Mouse (Mus musculus): ENCODE results near the gene Atf6b. TPM values are rescaled to one million over a fixed set of nuclear protein-coding genes. Genes with fewer than 3 reads are reported as not detected.
A peak's percentile ranks its signal among the peaks of the same experiment; 100 is the strongest.

Atf6b gene
- polyA plus RNA-seq, 1 experiment: 38.3 TPM

DNA sequence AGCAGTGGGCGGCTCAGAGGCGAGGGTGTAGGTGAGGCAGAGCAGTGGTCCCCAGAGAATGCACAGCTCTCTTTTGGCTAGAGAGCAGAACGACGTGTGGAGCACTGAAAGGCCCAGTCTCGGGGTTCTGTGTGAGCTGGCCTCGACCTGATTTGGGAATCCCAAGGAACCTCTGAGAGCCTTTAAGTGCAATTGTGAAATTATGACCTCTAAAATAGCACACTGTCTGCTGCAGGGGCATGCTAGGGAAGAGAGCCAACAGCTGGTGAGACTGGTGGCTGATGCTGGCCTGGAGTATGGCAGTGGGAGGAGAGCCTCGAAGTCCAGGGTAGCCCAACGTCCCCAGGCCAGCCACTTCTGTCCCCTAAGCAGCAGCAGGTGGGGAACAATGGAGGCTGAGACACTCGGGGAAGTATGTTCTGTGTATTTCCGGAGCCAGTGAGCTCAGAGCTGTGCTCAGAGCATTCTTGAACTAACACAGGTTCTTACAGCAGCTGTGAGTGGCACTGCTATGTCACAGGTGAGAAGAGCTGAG, 36.8 kb downstream of the Atf6b start:
- Histone ChIP-seq H3K36me3 (ENCODE audit: control insufficient read depth, insufficient read depth) (no peaks in the 10 kb centered on the region), H3K27me3 (ENCODE audit: control insufficient read depth, insufficient read depth, insufficient read length) (peaks cover 32% of the 10 kb centered on the region), H3K79me2 (ENCODE audit: control insufficient read depth, insufficient read depth) (no peaks in the 10 kb centered on the region), H3K4me3 (ENCODE audit: insufficient read depth, poor library complexity, severe bottlenecking) (no peak overlapping the region), H3K79me3 (ENCODE audit: low read depth) (no peaks in the 10 kb centered on the region), H3ac (ENCODE audit: control insufficient read depth, insufficient read length, low read depth) (no peak overlapping the region)
- no peak for TF ChIP-seq CEBPB (IDR thresholded peaks at IDR 0.05; ENCODE audit: low read depth)
- TF ChIP-seq MYOG (IDR thresholded peaks at IDR 0.05; ENCODE audit: control insufficient read depth, extremely low read depth, insufficient read length): no peak
- no peak for TF ChIP-seq USF1 (IDR thresholded peaks at IDR 0.05; ENCODE audit: low read depth)
- no peak for TF ChIP-seq FOSL1 (IDR thresholded peaks at IDR 0.05; ENCODE audit: insufficient read depth, low read length, poor library complexity, severe bottlenecking)
- no peak for TF ChIP-seq MAX (IDR thresholded peaks at IDR 0.05)
- TF ChIP-seq CTCF (IDR thresholded peaks at IDR 0.05; ENCODE audit: control insufficient read depth, insufficient read depth, insufficient read length): no peak
- no peak for TF ChIP-seq MYOD1 (IDR thresholded peaks at IDR 0.05; ENCODE audit: control insufficient read depth, insufficient read length, low read depth)

GRCm38 (mm10) chr17:34684253-34684893, 37.4 kb downstream of the Atf6b start:
- H3ac ChIP-seq (ENCODE audit: control insufficient read depth, insufficient read length, low read depth): no peak overlapping the region
- no peak overlapping the region for H3K4me3 ChIP-seq (ENCODE audit: insufficient read depth, poor library complexity, severe bottlenecking)
- TF ChIP-seq CEBPB (IDR thresholded peaks at IDR 0.05; ENCODE audit: low read depth) (peak; percentile 20), MYOD1 (IDR thresholded peaks at IDR 0.05; ENCODE audit: control insufficient read depth, insufficient read length, low read depth) (no peak)
- H3K27me3 ChIP-seq (ENCODE audit: control insufficient read depth, insufficient read depth, insufficient read length): peaks cover 31% of the 10 kb centered on the region
- no peaks in the 10 kb centered on the region for H3K36me3 ChIP-seq (ENCODE audit: control insufficient read depth, insufficient read depth)
- no peaks in the 10 kb centered on the region for H3K79me2 ChIP-seq (ENCODE audit: control insufficient read depth, insufficient read depth)
- H3K79me3 ChIP-seq (ENCODE audit: low read depth): no peaks in the 10 kb centered on the region

- Histone ChIP-seq H3K79me2 (ENCODE audit: control insufficient read depth, insufficient read depth) (no peaks in the 10 kb centered on the region), H3K79me3 (ENCODE audit: low read depth) (no peaks in the 10 kb centered on the region), H3ac (ENCODE audit: control insufficient read depth, insufficient read length, low read depth) (peak overlapping the region; percentile 25), H3K4me3 (ENCODE audit: insufficient read depth, poor library complexity, severe bottlenecking) (no peak overlapping the region), H3K27me3 (ENCODE audit: control insufficient read depth, insufficient read depth, insufficient read length) (peaks cover 35% of the 10 kb centered on the region), H3K36me3 (ENCODE audit: control insufficient read depth, insufficient read depth) (no peaks in the 10 kb centered on the region)
- no peak for TF ChIP-seq CTCF (IDR thresholded peaks at IDR 0.05; ENCODE audit: control insufficient read depth, insufficient read depth, insufficient read length)
- peak; percentile 83 for TF ChIP-seq MAX (IDR thresholded peaks at IDR 0.05)
- peak; percentile 31 for TF ChIP-seq FOSL1 (IDR thresholded peaks at IDR 0.05; ENCODE audit: insufficient read depth, low read length, poor library complexity, severe bottlenecking)
These were observed 38.5 kb downstream of the Atf6b start for GRCm38 (mm10) chr17:34685120-34686110.

DNA sequence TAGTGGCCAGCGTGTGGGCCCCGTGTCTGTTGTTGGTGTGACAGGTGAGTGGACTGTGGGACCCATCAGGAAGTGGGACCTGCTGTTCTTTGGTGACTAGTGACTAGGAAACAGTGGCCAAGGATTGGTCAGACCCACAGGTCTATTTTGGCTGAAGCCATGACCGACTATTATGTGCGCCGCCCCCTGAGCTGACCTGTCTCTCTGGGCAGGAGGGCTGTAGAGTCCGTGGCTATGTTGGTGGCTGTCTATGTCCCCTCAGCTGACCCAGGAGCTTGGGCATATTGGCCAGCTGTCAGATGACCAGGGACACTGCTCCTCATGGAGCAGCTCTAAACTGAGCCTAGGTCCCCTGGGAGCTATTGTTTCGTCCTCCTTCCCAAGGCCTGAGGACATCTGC, 41.9 kb downstream of the Atf6b start:
- H3ac ChIP-seq (ENCODE audit: control insufficient read depth, insufficient read length, low read depth): no peak overlapping the region
- no peaks in the 10 kb centered on the region for H3K79me2 ChIP-seq (ENCODE audit: control insufficient read depth, insufficient read depth)
- no peaks in the 10 kb centered on the region for H3K79me3 ChIP-seq (ENCODE audit: low read depth)
- no peak overlapping the region for H3K4me3 ChIP-seq (ENCODE audit: insufficient read depth, poor library complexity, severe bottlenecking)
- peaks cover 52% of the 10 kb centered on the region for H3K27me3 ChIP-seq (ENCODE audit: control insufficient read depth, insufficient read depth, insufficient read length)
- H3K36me3 ChIP-seq (ENCODE audit: control insufficient read depth, insufficient read depth): no peaks in the 10 kb centered on the region
- TF ChIP-seq CTCF (IDR thresholded peaks at IDR 0.05; ENCODE audit: control insufficient read depth, insufficient read depth, insufficient read length) (no peak), USF1 (IDR thresholded peaks at IDR 0.05; ENCODE audit: low read depth) (no peak), MAX (IDR thresholded peaks at IDR 0.05) (no peak), FOSL1 (IDR thresholded peaks at IDR 0.05; ENCODE audit: insufficient read depth, low read length, poor library complexity, severe bottlenecking) (no peak), MYOD1 (IDR thresholded peaks at IDR 0.05; ENCODE audit: control insufficient read depth, insufficient read length, low read depth) (no peak), MYOG (IDR thresholded peaks at IDR 0.05; ENCODE audit: control insufficient read depth, extremely low read depth, insufficient read length) (no peak), CEBPB (IDR thresholded peaks at IDR 0.05; ENCODE audit: low read depth) (no peak)

DNA sequence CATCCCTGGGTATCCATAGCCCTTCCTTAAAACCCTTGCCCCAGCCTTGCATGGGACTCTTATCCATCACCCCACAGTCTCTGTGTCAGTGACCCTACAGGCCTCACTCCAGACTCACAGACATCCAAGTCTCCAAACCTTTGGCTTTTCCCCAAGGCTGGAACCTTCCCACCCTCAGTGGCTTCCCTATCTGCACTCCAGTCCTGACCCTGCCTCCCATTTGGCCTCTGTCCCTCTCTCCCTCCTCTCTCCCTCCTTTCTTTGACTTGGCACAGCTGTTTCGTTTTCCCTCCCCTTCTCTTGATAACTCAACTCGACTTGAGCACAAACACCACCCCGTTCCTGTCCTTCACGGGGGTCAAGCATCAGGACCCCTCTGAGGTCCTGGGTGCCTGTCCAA, 43.5 kb downstream of the Atf6b start:
- Histone ChIP-seq H3K36me3 (ENCODE audit: control insufficient read depth, insufficient read depth) (no peaks in the 10 kb centered on the region), H3K27me3 (ENCODE audit: control insufficient read depth, insufficient read depth, insufficient read length) (peaks cover 63% of the 10 kb centered on the region), H3K4me3 (ENCODE audit: insufficient read depth, poor library complexity, severe bottlenecking) (no peak overlapping the region), H3K79me2 (ENCODE audit: control insufficient read depth, insufficient read depth) (no peaks in the 10 kb centered on the region), H3ac (ENCODE audit: control insufficient read depth, insufficient read length, low read depth) (no peak overlapping the region), H3K79me3 (ENCODE audit: low read depth) (no peaks in the 10 kb centered on the region)
- TF ChIP-seq USF1 (IDR thresholded peaks at IDR 0.05; ENCODE audit: low read depth) (no peak), MAX (IDR thresholded peaks at IDR 0.05) (no peak), MYOG (IDR thresholded peaks at IDR 0.05; ENCODE audit: control insufficient read depth, extremely low read depth, insufficient read length) (no peak), FOSL1 (IDR thresholded peaks at IDR 0.05; ENCODE audit: insufficient read depth, low read length, poor library complexity, severe bottlenecking) (no peak), CTCF (IDR thresholded peaks at IDR 0.05; ENCODE audit: control insufficient read depth, insufficient read depth, insufficient read length) (no peak), CEBPB (IDR thresholded peaks at IDR 0.05; ENCODE audit: low read depth) (no peak), MYOD1 (IDR thresholded peaks at IDR 0.05; ENCODE audit: control insufficient read depth, insufficient read length, low read depth) (no peak)
